Comparison of ENCODE assay signal across 17 mouse cellular contexts in the genomic region with DNA sequence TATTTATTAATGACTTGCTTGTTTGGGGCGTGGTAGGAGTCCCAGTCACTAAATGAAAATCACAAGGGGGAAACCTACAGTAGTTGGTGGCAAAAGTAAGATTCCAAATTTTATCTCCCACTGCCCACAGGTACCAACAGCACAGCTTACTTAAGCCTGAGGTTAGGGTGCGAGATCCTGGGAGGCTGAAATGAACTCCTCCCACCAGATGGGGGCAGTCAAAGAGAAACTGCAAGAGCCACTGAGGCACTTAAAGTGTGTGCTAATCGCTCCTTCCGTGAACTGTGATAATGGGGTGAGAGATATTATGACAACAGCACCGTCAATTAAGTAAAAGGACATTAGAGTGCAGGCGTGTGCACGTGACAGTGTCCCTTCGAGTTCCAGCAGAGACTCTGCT.
"Had no signal": no experiment of that assay in that cellular context is flagged by ENCODE, and none has a peak within 500 bp of the region (broad histone marks: within the 10 kb centered on the region; RNA-seq: fewer than 3 reads in every experiment).

No protein-coding gene starts in this region.

- ATAC-seq: intestine, postnatal 0 days; midbrain, embryonic 15.5 days had no signal

- DNase-seq: kidney, adult 2 months; kidney, postnatal 36 days; liver; liver, embryonic 13.5 days; lung, adult 2 months; lung, postnatal 14 days; lung, postnatal 4 days; retina, postnatal 1 day; right cerebral cortex, postnatal 25 days; thymus, postnatal 25 days had no signal

- H3K9ac ChIP-seq: limb, embryonic 13.5 days; liver, embryonic 13.5 days; midbrain, embryonic 15.5 days; neural tube, embryonic 13.5 days had no signal

- H3K27ac ChIP-seq: kidney, postnatal 0 days; limb, embryonic 10.5 days; limb, embryonic 13.5 days; liver, embryonic 13.5 days; midbrain, embryonic 15.5 days; neural tube, embryonic 13.5 days had no signal

- H3K4me1 ChIP-seq: limb, embryonic 13.5 days; liver, embryonic 13.5 days; midbrain, embryonic 15.5 days; neural tube, embryonic 13.5 days had no signal

- H3K27me3 ChIP-seq: limb, embryonic 13.5 days; liver, embryonic 13.5 days; midbrain, embryonic 15.5 days; neural tube, embryonic 13.5 days had no signal

- H3K4me3 ChIP-seq: limb, embryonic 10.5 days; limb, embryonic 13.5 days; liver, embryonic 13.5 days; midbrain, embryonic 15.5 days; neural tube, embryonic 13.5 days had no signal

- H3K4me2 ChIP-seq: limb, embryonic 13.5 days; liver, embryonic 13.5 days; midbrain, embryonic 11.5 days; midbrain, embryonic 15.5 days; neural tube, embryonic 13.5 days had no signal

- H3K36me3 ChIP-seq: limb, embryonic 13.5 days; midbrain, embryonic 15.5 days; neural tube, embryonic 13.5 days had no signal

- H3K9me3 ChIP-seq: limb, embryonic 10.5 days; midbrain, embryonic 15.5 days; neural tube, embryonic 13.5 days had no signal
